8 mouse cellular contexts compared by ENCODE assay signal in the genomic region with DNA sequence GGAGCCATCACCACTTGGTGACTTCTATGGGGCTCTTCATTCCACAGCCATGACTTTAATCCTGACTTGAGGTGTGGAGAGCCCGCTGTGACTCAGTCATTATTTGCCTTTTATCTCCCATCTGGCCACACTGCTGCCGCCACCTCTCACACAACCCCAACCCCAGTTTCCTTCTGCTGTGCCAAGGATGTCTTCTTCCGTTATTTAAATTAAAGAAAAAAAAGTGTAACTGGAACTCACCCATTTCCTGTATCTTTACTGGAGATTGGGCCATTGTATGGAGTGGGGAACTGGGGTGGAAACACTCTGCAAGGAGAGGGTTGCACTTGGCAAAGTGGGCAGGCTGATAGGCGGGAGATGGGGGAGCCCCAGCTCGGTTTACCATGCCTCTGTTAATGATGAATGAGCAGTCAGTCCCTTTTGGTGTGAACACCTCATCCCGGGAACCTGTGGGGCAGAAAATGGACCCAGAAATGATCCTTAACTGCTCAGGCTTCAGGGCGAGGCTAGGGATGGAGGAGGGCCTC. TPM values are rescaled to one million over a fixed set of nuclear protein-coding genes. Genes with fewer than 3 reads are reported as not detected.
DNase-seq lines count a peak whose midpoint lies in the region; ATAC-seq and TF ChIP-seq lines count a peak whose summit lies in the region.

No protein-coding gene starts in this region.

- H3K9ac ChIP-seq in kidney, postnatal 0 days (ENCODE audit: low read depth, low read length): no peak overlapping the region; the same call in 1 of the 2 replicates
- H3K9ac ChIP-seq in intestine, postnatal 0 days (ENCODE audit: low read depth, low read length): peak overlapping the region; percentile 45; the same call in 1 of the 2 replicates
- peak overlapping the region; percentile 78 for H3K9ac ChIP-seq in neural tube, embryonic 12.5 days

- DNase-seq in kidney, postnatal 0 days (ENCODE audit: low spot score): no peak
- no peak for DNase-seq in kidney, adult 2 months
- DNase-seq in embryonic facial prominence, embryonic 10.5 days (ENCODE audit: low spot score): no peak
- no peak for DNase-seq in embryo, embryonic 10 days (ENCODE audit: low spot score)
- DNase-seq in spleen, postnatal 10 days (ENCODE audit: low spot score in 2 of 2): no peak
- no peak for DNase-seq in spleen, adult 18-20 months

- TF ChIP-seq POLR2A in kidney, adult 2 months (IDR thresholded peaks at IDR 0.05; ENCODE audit: low read depth, low read length): no peak

- H3K4me2 ChIP-seq in kidney, postnatal 0 days (ENCODE audit: low read length): peak overlapping the region; percentile 99
- peak overlapping the region; percentile 88 for H3K4me2 ChIP-seq in intestine, postnatal 0 days (replicated peaks; ENCODE audit: low read depth)
- peak overlapping the region; percentile 85 for H3K4me2 ChIP-seq in neural tube, embryonic 12.5 days (replicated peaks)

- no peaks in the 10 kb centered on the region for H3K9me3 ChIP-seq in kidney, postnatal 0 days (replicated peaks; ENCODE audit: low read length)
- H3K9me3 ChIP-seq in embryonic facial prominence, embryonic 10.5 days: no peaks in the 10 kb centered on the region
- H3K9me3 ChIP-seq in intestine, postnatal 0 days (ENCODE audit: control insufficient read depth): no peaks in the 10 kb centered on the region
- H3K9me3 ChIP-seq in neural tube, embryonic 12.5 days: no peaks in the 10 kb centered on the region

- 40% methylated on average over 7 of the region's 7 CpGs for WGBS in kidney, postnatal 0 days
- 40% methylated on average over 7 of the region's 7 CpGs for WGBS in kidney, adult 2 months
- 54% methylated on average over 7 of the region's 7 CpGs for WGBS in embryonic facial prominence, embryonic 10.5 days
- 34% methylated on average over 7 of the region's 7 CpGs for WGBS in intestine, postnatal 0 days
- 50% methylated on average over 7 of the region's 7 CpGs for WGBS in neural tube, embryonic 12.5 days

- no peak overlapping the region for H3K27ac ChIP-seq in kidney, postnatal 0 days
- no peak overlapping the region for H3K27ac ChIP-seq in kidney, adult 2 months (ENCODE audit: insufficient read depth, low read depth, low read length)
- peak overlapping the region; percentile 93 for H3K27ac ChIP-seq in embryonic facial prominence, embryonic 10.5 days (replicated peaks)
- H3K27ac ChIP-seq in intestine, postnatal 0 days (ENCODE audit: low read depth, low read length): no peak overlapping the region; the same call in 1 of the 2 replicates
- 0 out of 2 replicates have a peak overlapping the region, but pooled peaks have one; percentile 33 for H3K27ac ChIP-seq in neural tube, embryonic 12.5 days

- TF ChIP-seq CTCF in kidney, postnatal 0 days (IDR thresholded peaks at IDR 0.05; ENCODE audit: low read depth): no peak
- TF ChIP-seq CTCF in kidney, adult 2 months (conservative IDR thresholded peaks at IDR 0.05; ENCODE audit: insufficient read depth, insufficient read length, low read depth, low read length): no peak
- no peak for TF ChIP-seq CTCF in intestine, postnatal 0 days (IDR thresholded peaks at IDR 0.05; ENCODE audit: low read depth)

- H3K4me3 ChIP-seq in kidney, postnatal 0 days (replicated peaks; ENCODE audit: low read depth, low read length): peak overlapping the region; percentile 61
- no peak overlapping the region for H3K4me3 ChIP-seq in kidney, adult 2 months (ENCODE audit: insufficient read depth, low read depth, low read length)
- peak overlapping the region; percentile 77 for H3K4me3 ChIP-seq in embryonic facial prominence, embryonic 10.5 days
- peak overlapping the region; percentile 63 for H3K4me3 ChIP-seq in intestine, postnatal 0 days (ENCODE audit: low read depth, low read length)
- peak overlapping the region; percentile 53 for H3K4me3 ChIP-seq in neural tube, embryonic 12.5 days

- peaks cover 21% of the 10 kb centered on the region; the same call in 1 of the 2 replicates for H3K4me1 ChIP-seq in kidney, postnatal 0 days (replicated peaks; ENCODE audit: insufficient read depth, low read length)
- peaks cover 4% of the 10 kb centered on the region for H3K4me1 ChIP-seq in kidney, adult 2 months (ENCODE audit: control insufficient read depth, insufficient read depth, low read length)
- H3K4me1 ChIP-seq in embryonic facial prominence, embryonic 10.5 days: peaks cover 60% of the 10 kb centered on the region
- H3K4me1 ChIP-seq in intestine, postnatal 0 days (replicated peaks; ENCODE audit: control insufficient read depth, insufficient read depth, low read length): 0 out of 2 replicates have a peak, but pooled peaks cover 7% of the 10 kb centered on the region
- H3K4me1 ChIP-seq in neural tube, embryonic 12.5 days: peaks cover 38% of the 10 kb centered on the region

- H3K36me3 ChIP-seq in kidney, postnatal 0 days (ENCODE audit: insufficient read depth, low read length): peaks cover 25% of the 10 kb centered on the region; the same call in 1 of the 2 replicates
- H3K36me3 ChIP-seq in kidney, adult 2 months (ENCODE audit: control insufficient read depth, insufficient read depth, low read length): no peaks in the 10 kb centered on the region; the same call in 1 of the 2 replicates
- peaks cover 53% of the 10 kb centered on the region for H3K36me3 ChIP-seq in embryonic facial prominence, embryonic 10.5 days (replicated peaks)
- peaks cover 28% of the 10 kb centered on the region for H3K36me3 ChIP-seq in intestine, postnatal 0 days (ENCODE audit: control insufficient read depth, insufficient read depth)
- peaks cover 45% of the 10 kb centered on the region for H3K36me3 ChIP-seq in neural tube, embryonic 12.5 days

- no peaks in the 10 kb centered on the region for H3K27me3 ChIP-seq in kidney, postnatal 0 days (ENCODE audit: insufficient read depth, low read length)
- H3K27me3 ChIP-seq in kidney, adult 2 months (replicated peaks; ENCODE audit: control insufficient read depth, insufficient read depth, low read length): no peaks in the 10 kb centered on the region
- H3K27me3 ChIP-seq in embryonic facial prominence, embryonic 10.5 days (replicated peaks; ENCODE audit: low read depth, poor library complexity, severe bottlenecking): peaks cover 11% of the 10 kb centered on the region
- H3K27me3 ChIP-seq in intestine, postnatal 0 days (replicated peaks; ENCODE audit: control insufficient read depth, insufficient read depth, low read length): no peaks in the 10 kb centered on the region
- no peaks in the 10 kb centered on the region for H3K27me3 ChIP-seq in neural tube, embryonic 12.5 days (replicated peaks)

- ATAC-seq in kidney, postnatal 0 days (replicated peaks; ENCODE audit: low FRiP score, low read depth): no peak
- ATAC-seq in intestine, postnatal 0 days: no peak
- ATAC-seq in neural tube, embryonic 12.5 days (ENCODE audit: low FRiP score, low read depth): peak; percentile 23

RNA-seq across cellular contexts. Expression of gene Fam189b, which starts 0.3 kb away (rescaled TPM):
- polyA plus RNA-seq in kidney, postnatal 0 days (2015; fragmentation: Nextera tagmentation; extraction: Ambion mirVana): 23.5 and 24.1 TPM in 2 replicates
- 18.3 and 18.4 TPM in 2 replicates for polyA plus RNA-seq in kidney, adult 2 months (2012; rRNA removed)
- 29.0 and 30.8 TPM in 2 replicates for polyA plus RNA-seq in embryonic facial prominence, embryonic 10.5 days (2016; fragmentation: Nextera tagmentation; extraction: Ambion mirVana)
- polyA plus RNA-seq in intestine, postnatal 0 days (2015; fragmentation: Nextera tagmentation; extraction: Ambion mirVana): 4.9 and 5.9 TPM in 2 replicates
- 34.1 and 42.5 TPM in 2 replicates for polyA plus RNA-seq in neural tube, embryonic 12.5 days (2016; fragmentation: Nextera tagmentation; extraction: Ambion mirVana)

RNA-seq across cellular contexts. Expression of gene Scamp3, which starts 5.3 kb away (rescaled TPM):
- polyA plus RNA-seq in kidney, postnatal 0 days (2015; fragmentation: Nextera tagmentation; extraction: Ambion mirVana): 107 and 115 TPM in 2 replicates
- polyA plus RNA-seq in kidney, adult 2 months (2012; rRNA removed): 138 and 141 TPM in 2 replicates
- polyA plus RNA-seq in embryonic facial prominence, embryonic 10.5 days (2016; fragmentation: Nextera tagmentation; extraction: Ambion mirVana): 108 and 117 TPM in 2 replicates
- polyA plus RNA-seq in intestine, postnatal 0 days (2015; fragmentation: Nextera tagmentation; extraction: Ambion mirVana): 80.5 and 86.3 TPM in 2 replicates
- 109 and 110 TPM in 2 replicates for polyA plus RNA-seq in neural tube, embryonic 12.5 days (2016; fragmentation: Nextera tagmentation; extraction: Ambion mirVana)

RNA-seq across cellular contexts. Expression of gene Clk2, which starts 18.0 kb away (rescaled TPM):
- polyA plus RNA-seq in kidney, postnatal 0 days (2015; fragmentation: Nextera tagmentation; extraction: Ambion mirVana): 16.9 and 18.8 TPM in 2 replicates
- polyA plus RNA-seq in kidney, adult 2 months (2012; rRNA removed): 37.8 and 40.2 TPM in 2 replicates
- polyA plus RNA-seq in embryonic facial prominence, embryonic 10.5 days (2016; fragmentation: Nextera tagmentation; extraction: Ambion mirVana): 33.6 and 36.2 TPM in 2 replicates
- polyA plus RNA-seq in intestine, postnatal 0 days (2015; fragmentation: Nextera tagmentation; extraction: Ambion mirVana): 8.5 and 8.6 TPM in 2 replicates
- 38.5 and 43.0 TPM in 2 replicates for polyA plus RNA-seq in neural tube, embryonic 12.5 days (2016; fragmentation: Nextera tagmentation; extraction: Ambion mirVana)

RNA-seq across cellular contexts. Expression of gene Gba, which starts 20.1 kb away (rescaled TPM):
- polyA plus RNA-seq in kidney, postnatal 0 days (2015; fragmentation: Nextera tagmentation; extraction: Ambion mirVana): 53.6 and 56.0 TPM in 2 replicates
- 61.6 and 65.3 TPM in 2 replicates for polyA plus RNA-seq in kidney, adult 2 months (2012; rRNA removed)
- polyA plus RNA-seq in embryonic facial prominence, embryonic 10.5 days (2016; fragmentation: Nextera tagmentation; extraction: Ambion mirVana): 33.8 and 33.9 TPM in 2 replicates
- polyA plus RNA-seq in intestine, postnatal 0 days (2015; fragmentation: Nextera tagmentation; extraction: Ambion mirVana): 140 TPM in 2 replicates
- 44.0 and 50.3 TPM in 2 replicates for polyA plus RNA-seq in neural tube, embryonic 12.5 days (2016; fragmentation: Nextera tagmentation; extraction: Ambion mirVana)

RNA-seq across cellular contexts. Expression of gene Hcn3, which starts 22.6 kb away (rescaled TPM):
- polyA plus RNA-seq in kidney, postnatal 0 days (2015; fragmentation: Nextera tagmentation; extraction: Ambion mirVana): 0.71 and 0.91 TPM in 2 replicates
- 1.1 and 1.4 TPM in 2 replicates for polyA plus RNA-seq in kidney, adult 2 months (2012; rRNA removed)
- polyA plus RNA-seq in embryonic facial prominence, embryonic 10.5 days (2016; fragmentation: Nextera tagmentation; extraction: Ambion mirVana): 3.5 and 3.6 TPM in 2 replicates
- polyA plus RNA-seq in intestine, postnatal 0 days (2015; fragmentation: Nextera tagmentation; extraction: Ambion mirVana): 1.1 TPM in 2 replicates
- polyA plus RNA-seq in neural tube, embryonic 12.5 days (2016; fragmentation: Nextera tagmentation; extraction: Ambion mirVana): 19.5 and 23.2 TPM in 2 replicates

Comparison
In these comparisons a context has a peak if more than half of its experiments do, and no peak if none do; other contexts are left out.
1. H3K27ac ChIP-seq: peak in embryonic facial prominence, embryonic 10.5 days (single experiment) and neural tube, embryonic 12.5 days (single experiment); none in kidney, postnatal 0 days (single experiment), kidney, adult 2 months (single experiment) and intestine, postnatal 0 days (single experiment).
2. Peak in every context shown above with its lines, with median percentiles within 50 percentile points of each other: H3K4me2 ChIP-seq.